Mouse (Mus musculus) CH12.LX (cell line): ENCODE data around the gene 2810408A11Rik. TPM values are rescaled to one million over a fixed set of nuclear protein-coding genes. Genes with fewer than 3 reads are reported as not detected.

Experiments
- DNase-seq: peaks from one replicate; pipeline ENCODE4 v3.0.0-alpha.2; 2013; ENCODE audit errors: extremely low read depth
- H3K27ac ChIP-seq: 2 replicates; pipeline ENCODE4 v1.5.1; 2012; ENCODE audit warnings: low read depth, mild to moderate bottlenecking, control low read depth, moderate library complexity; ENCODE audit not compliant: insufficient read depth
- H3K27me3 ChIP-seq: replicated peaks from 2 replicates; pipeline ENCODE3; 2012; ENCODE audit warnings: inconsistent platforms
- H3K36me3 ChIP-seq, 2 experiments: replicated peaks in 1 of 2; 2 replicates each; pipeline versions ENCODE3 to v1.6.1; 2012; ENCODE audit warnings: inconsistent platforms in 1 of 2, low read length in 1 of 2, mild to moderate bottlenecking in 1 of 2, mixed read lengths in 1 of 2, moderate library complexity in 1 of 2; ENCODE audit not compliant: control insufficient read depth in 1 of 2, insufficient read depth in 1 of 2
- H3K4me1 ChIP-seq, 2 experiments: 2 replicates each; pipeline ENCODE4 v1.6.1; 2012; ENCODE audit warnings: inconsistent platforms in 1 of 2, moderate library complexity in 1 of 2; ENCODE audit not compliant: insufficient read depth in 2 of 2, control insufficient read depth in 1 of 2
- H3K4me2 ChIP-seq: 2 replicates; pipeline ENCODE4 v1.6.1; 2012; ENCODE audit warnings: low read depth, mild to moderate bottlenecking, control low read depth; ENCODE audit not compliant: poor library complexity, insufficient read depth, severe bottlenecking
- H3K4me3 ChIP-seq, 3 experiments: fragments of 150-350 bp in 1 of 3; sonication (generic) in 1 of 3; replicated peaks in 1 of 3; 2 replicates each; pipeline versions ENCODE3 to v1.5.1; 2011 to 2012; ENCODE audit warnings: low read depth in 2 of 3, low read length in 2 of 3, mild to moderate bottlenecking in 2 of 3, moderate library complexity in 2 of 3, control low read depth in 1 of 3, improper control_type of control experiment in 1 of 3, inconsistent platforms in 1 of 3, mixed read lengths in 1 of 3; ENCODE audit not compliant: poor library complexity in 1 of 3
- H3K79me2 ChIP-seq: replicated peaks from 2 replicates; pipeline ENCODE4 v1.6.1; 2012; ENCODE audit warnings: mild to moderate bottlenecking, moderate library complexity; ENCODE audit not compliant: control insufficient read depth, poor library complexity, insufficient read depth, severe bottlenecking; ENCODE audit errors: extremely low read depth
- H3K9ac ChIP-seq: 2 replicates; pipeline ENCODE4 v1.6.1; 2012; ENCODE audit warnings: low read depth, mild to moderate bottlenecking, control low read depth, moderate library complexity; ENCODE audit not compliant: insufficient read depth
- H3K9me3 ChIP-seq: replicated peaks from 2 replicates; pipeline ENCODE3; 2012; ENCODE audit warnings: low read length, inconsistent platforms, mixed read lengths
- BHLHE40 ChIP-seq: IDR thresholded peaks from 2 replicates; pipeline ENCODE4 v1.6.1; 2011; ENCODE audit warnings: mild to moderate bottlenecking, low read depth, low read length, improper control_type of control experiment
- CHD1 ChIP-seq: IDR thresholded peaks from 2 replicates; pipeline ENCODE4 v1.6.1; 2012; ENCODE audit warnings: low read depth, low read length, improper control_type of control experiment, inconsistent platforms
- CHD2 ChIP-seq: IDR thresholded peaks from 2 replicates; pipeline ENCODE4 v1.6.1; 2011; ENCODE audit warnings: low read length, improper control_type of control experiment
- CTCF ChIP-seq, 2 experiments: IDR thresholded peaks in 1 of 2; conservative IDR thresholded peaks in 1 of 2; 2 replicates each; pipeline ENCODE4 v1.5.1; 2011 to 2012; ENCODE audit warnings: low read depth in 2 of 2, low read length in 2 of 2, improper control_type of control experiment in 1 of 2, inconsistent platforms in 1 of 2, mild to moderate bottlenecking in 1 of 2, moderate library complexity in 1 of 2
- E2F4 ChIP-seq: IDR thresholded peaks from 2 replicates; pipeline ENCODE4 v1.6.1; 2011; ENCODE audit warnings: low read depth, low read length, improper control_type of control experiment; ENCODE audit not compliant: insufficient replicate concordance
- ELF1 ChIP-seq: IDR thresholded peaks from 2 replicates; pipeline ENCODE4 v1.6.1; 2014; ENCODE audit warnings: low read depth, mild to moderate bottlenecking, inconsistent platforms, low read length, improper control_type of control experiment
- EP300 ChIP-seq: IDR thresholded peaks from 2 replicates; pipeline ENCODE4 v1.6.1; 2011; ENCODE audit warnings: low read length, improper control_type of control experiment
- ETS1 ChIP-seq: conservative IDR thresholded peaks from 2 replicates; pipeline ENCODE4 v1.6.1; 2012; ENCODE audit warnings: low read depth, mild to moderate bottlenecking, inconsistent platforms, low read length, improper control_type of control experiment, moderate library complexity
- GABPA ChIP-seq: IDR thresholded peaks from 2 replicates; pipeline ENCODE4 v1.6.1; 2012; ENCODE audit warnings: low read depth, low read length, improper control_type of control experiment, inconsistent platforms; ENCODE audit not compliant: insufficient replicate concordance
- HCFC1 ChIP-seq: IDR thresholded peaks from 2 replicates; pipeline ENCODE4 v1.6.1; 2012; ENCODE audit warnings: low read depth, mild to moderate bottlenecking, inconsistent platforms, low read length, improper control_type of control experiment
- IRF4 ChIP-seq: IDR thresholded peaks from 2 replicates; pipeline ENCODE4 v1.6.1; 2014; ENCODE audit warnings: low read depth, mild to moderate bottlenecking, inconsistent platforms, low read length, improper control_type of control experiment
- JUN ChIP-seq: IDR thresholded peaks from 2 replicates; pipeline ENCODE4 v1.6.1; 2011; ENCODE audit warnings: low read depth, mild to moderate bottlenecking, low read length, improper control_type of control experiment, moderate library complexity; ENCODE audit not compliant: insufficient read depth
- JUND ChIP-seq: conservative IDR thresholded peaks from 2 replicates; pipeline ENCODE4 v1.6.1; 2011; ENCODE audit warnings: low read depth, low read length, improper control_type of control experiment
- KAT2A ChIP-seq: IDR thresholded peaks from 2 replicates; pipeline ENCODE4 v1.6.1; 2012; ENCODE audit warnings: low read length, improper control_type of control experiment, inconsistent platforms; ENCODE audit not compliant: insufficient replicate concordance
- MAFK ChIP-seq: IDR thresholded peaks from 2 replicates; pipeline ENCODE4 v1.6.1; 2011; ENCODE audit warnings: low read length, improper control_type of control experiment; ENCODE audit not compliant: insufficient replicate concordance
- MAZ ChIP-seq: IDR thresholded peaks from 2 replicates; pipeline ENCODE4 v1.6.1; 2012; ENCODE audit warnings: low read depth, mild to moderate bottlenecking, inconsistent platforms, low read length, improper control_type of control experiment, moderate library complexity
- MEF2A ChIP-seq: IDR thresholded peaks from 2 replicates; pipeline ENCODE4 v1.6.1; 2014; ENCODE audit warnings: low read depth, mild to moderate bottlenecking, inconsistent platforms, low read length, improper control_type of control experiment, borderline replicate concordance
- MXI1 ChIP-seq: IDR thresholded peaks from 2 replicates; pipeline ENCODE4 v1.6.1; 2011; ENCODE audit warnings: mild to moderate bottlenecking, low read depth, low read length, improper control_type of control experiment
- MYC ChIP-seq: IDR thresholded peaks from 2 replicates; pipeline ENCODE4 v1.6.1; 2011; ENCODE audit warnings: low read depth, mild to moderate bottlenecking, improper control_type of control experiment, low read length
- NRF1 ChIP-seq: IDR thresholded peaks from 2 replicates; pipeline ENCODE4 v1.6.1; 2014; ENCODE audit warnings: low read depth, mild to moderate bottlenecking, inconsistent platforms, low read length, improper control_type of control experiment, moderate library complexity
- PAX5 ChIP-seq: IDR thresholded peaks from 2 replicates; pipeline ENCODE4 v1.6.1; 2012; ENCODE audit warnings: low read length, inconsistent platforms, mixed read lengths
- POLR2A ChIP-seq: IDR thresholded peaks from 2 replicates; pipeline ENCODE4 v1.6.1; 2011; ENCODE audit warnings: low read depth, mild to moderate bottlenecking, improper control_type of control experiment, low read length
- POLR2AphosphoS2 ChIP-seq: IDR thresholded peaks from 2 replicates; pipeline ENCODE4 v1.6.1; 2011; ENCODE audit warnings: low read depth, low read length, improper control_type of control experiment
- RAD21 ChIP-seq: IDR thresholded peaks from 2 replicates; pipeline ENCODE4 v1.6.1; 2011; ENCODE audit warnings: low read depth, mild to moderate bottlenecking, low read length, improper control_type of control experiment, moderate library complexity
- RCOR1 ChIP-seq: conservative IDR thresholded peaks from 2 replicates; pipeline ENCODE4 v1.6.1; 2012; ENCODE audit warnings: low read depth, mild to moderate bottlenecking, inconsistent platforms, low read length, improper control_type of control experiment
- SIN3A ChIP-seq: IDR thresholded peaks from 2 replicates; pipeline ENCODE4 v1.6.1; 2012; ENCODE audit warnings: low read length, improper control_type of control experiment, inconsistent platforms
- TCF12 ChIP-seq: IDR thresholded peaks from 2 replicates; pipeline ENCODE4 v1.6.1; 2014; ENCODE audit warnings: low read depth, mild to moderate bottlenecking, inconsistent platforms, low read length, improper control_type of control experiment
- UBTF ChIP-seq: IDR thresholded peaks from 2 replicates; pipeline ENCODE4 v1.6.1; 2012; ENCODE audit warnings: low read depth, mild to moderate bottlenecking, inconsistent platforms, low read length, improper control_type of control experiment, moderate library complexity
- USF1 ChIP-seq: IDR thresholded peaks from 2 replicates; pipeline ENCODE4 v1.6.1; 2014; ENCODE audit warnings: low read depth, mild to moderate bottlenecking, inconsistent platforms, low read length, improper control_type of control experiment
- ZC3H11A ChIP-seq: IDR thresholded peaks from 2 replicates; pipeline ENCODE4 v1.6.1; 2012; ENCODE audit warnings: low read depth, mild to moderate bottlenecking, inconsistent platforms, low read length, improper control_type of control experiment
- ZKSCAN1 ChIP-seq: IDR thresholded peaks from 2 replicates; pipeline ENCODE4 v1.6.1; 2012; ENCODE audit warnings: low read depth, inconsistent platforms, low read length, improper control_type of control experiment, borderline replicate concordance
- ZNF384 ChIP-seq: IDR thresholded peaks from 2 replicates; pipeline ENCODE4 v1.6.1; 2012; ENCODE audit warnings: low read depth, low read length, improper control_type of control experiment, inconsistent platforms
- dilution Hi-C: fragments of 300-500 bp; cut with MboI; formaldehyde crosslinking; loops from 2 replicates; pipeline ENCODE4 v1.14.3; 2020; ENCODE audit warnings: low sequenced_read_pairs; ENCODE audit not compliant: extremely low pct_unique_long_range_greater_than_20kb, extremely low pct_ligation_motif_present
- in situ Hi-C: fragments of 300-500 bp; cut with MboI; formaldehyde crosslinking; loops from 3 replicates; pipeline ENCODE4 v1.14.3; 2019; ENCODE audit warnings: low sequenced_read_pairs, low pct_ligation_motif_present, low pct_unique_long_range_greater_than_20kb, mixed read lengths
- polyA plus RNA-seq: library from polyadenylated mRNA; unstranded; fragments of >175 nt; gene quantifications from 2 replicates; pipeline ENCODE4 v1.2.1, GENCODE M21; 2012; ENCODE audit warnings: low read depth; ENCODE audit not compliant: insufficient read length
- total RNA-seq, 2 experiments: library from RNA; depleted of rRNA; stranded (reverse); fragments of 300-350 nt in 1 of 2; fragments of >200 nt in 1 of 2; gene quantifications; 2 replicates each; pipeline ENCODE4 v1.2.3; 2012 to 2014

The 2810408A11Rik gene
- total and polyA plus RNA-seq, 3 experiments: 0.33 to 0.86 (median 0.59) TPM

DNA sequence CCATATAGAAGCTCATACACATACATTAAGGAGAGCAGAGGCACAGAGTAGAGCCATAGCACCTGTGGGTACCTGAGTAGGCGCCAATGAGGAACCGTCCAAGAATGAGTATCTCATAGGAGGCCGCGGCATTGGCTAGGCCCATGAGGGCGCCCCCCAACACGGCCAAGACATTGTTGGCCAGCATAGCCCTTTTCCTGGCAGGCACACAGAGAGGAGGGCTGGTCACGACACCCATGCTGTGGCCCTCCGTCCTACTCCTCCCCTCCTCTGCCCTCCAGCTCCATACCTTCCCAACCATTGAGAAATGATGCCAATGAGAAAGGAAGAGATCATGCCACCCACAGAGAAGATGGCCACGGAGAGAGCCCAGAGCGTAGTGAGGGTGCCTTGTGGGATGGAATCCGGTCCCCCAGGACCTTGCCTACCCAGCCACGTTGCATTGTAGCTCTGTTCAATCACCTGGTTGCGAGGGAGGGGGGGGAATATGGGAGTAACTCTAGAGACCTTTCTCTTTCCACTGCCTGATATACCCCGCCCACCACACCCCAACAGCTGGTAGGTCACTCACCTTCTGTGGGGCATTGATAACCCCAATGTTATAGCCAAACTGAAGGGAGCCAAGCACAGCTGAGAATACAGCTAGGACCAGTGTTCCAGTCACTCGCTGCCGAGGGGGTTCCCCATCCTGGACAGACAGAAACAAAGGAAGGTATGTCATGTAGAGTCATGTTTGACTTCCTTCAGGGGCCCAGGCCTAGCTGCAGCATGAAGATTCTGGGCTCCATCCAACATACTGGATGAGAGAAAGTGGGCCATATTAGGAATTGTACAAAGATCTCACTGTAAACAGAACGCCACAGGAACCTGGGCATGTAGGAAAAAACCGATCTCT, 45.5 kb upstream of the 2810408A11Rik start:
- Histone ChIP-seq H3K79me2 (no peaks in the 10 kb centered on the region), H3K27ac (no peak overlapping the region), H3K4me2 (peak overlapping the region; percentile 17), H3K4me3 (no peak overlapping the region), H3K9me3 (no peaks in the 10 kb centered on the region), H3K9ac (no peak overlapping the region), H3K27me3 (peaks cover 11% of the 10 kb centered on the region), H3K36me3 (peaks cover 0 to 15% of the 10 kb centered on the region in 2 experiments), H3K4me1 (peaks cover 21 to 36% of the 10 kb centered on the region in 2 experiments)
- in situ Hi-C loops: no loop called here
- dilution Hi-C loops: no loop called here
- 0 out of 2 replicates have a peak, but pooled peaks have one; percentile 33 for TF ChIP-seq POLR2A
- TF ChIP-seq MAZ: no peak
- peak; percentile 25; the same call in 1 of the 2 replicates for TF ChIP-seq MEF2A
- TF ChIP-seq USF1: no peak
- no peak for TF ChIP-seq ZC3H11A
- TF ChIP-seq GABPA: no peak
- TF ChIP-seq ZKSCAN1: no peak
- TF ChIP-seq HCFC1: peak; percentile 21; the same call in 1 of the 2 replicates
- TF ChIP-seq CHD1: no peak
- no peak for TF ChIP-seq ELF1
- no peak for TF ChIP-seq CTCF (conservative IDR thresholded peaks at IDR 0.05 in 1 of 2, IDR thresholded peaks at IDR 0.05 in 1 of 2; ENCODE audit: low read depth in 2 of 2, low read length in 2 of 2)
- TF ChIP-seq ETS1: 0 out of 2 replicates have a peak, but pooled peaks have one; percentile 25
- TF ChIP-seq CHD2: no peak
- peak; percentile 24; the same call in 1 of the 2 replicates for TF ChIP-seq TCF12
- no peak for TF ChIP-seq KAT2A
- TF ChIP-seq NRF1: 0 out of 2 replicates have a peak, but pooled peaks have one; percentile 15
- TF ChIP-seq IRF4: peak; percentile 54
- no peak for TF ChIP-seq MXI1
- no peak for TF ChIP-seq UBTF
- TF ChIP-seq JUN: no peak
- TF ChIP-seq E2F4: no peak
- TF ChIP-seq MAFK: no peak
- no peak for TF ChIP-seq POLR2AphosphoS2
- peak; percentile 13; the same call in 1 of the 2 replicates for TF ChIP-seq BHLHE40
- TF ChIP-seq RAD21: no peak
- TF ChIP-seq ZNF384: no peak
- TF ChIP-seq EP300: peak; percentile 49; the same call in 1 of the 2 replicates
- TF ChIP-seq JUND: no peak
- TF ChIP-seq PAX5: no peak
- peak; percentile 11; the same call in 1 of the 2 replicates for TF ChIP-seq SIN3A
- no peak for TF ChIP-seq MYC
- TF ChIP-seq RCOR1: no peak
- peak; percentile 61 for DNase-seq
